Mouse (Mus musculus) right cerebral cortex, adult 18-20 months (tissue): ENCODE measurements around the gene Gpr19.

ENCODE experiments used
- DNase-seq: peaks from one replicate; pipeline ENCODE4 v3.0.0; 2022; ENCODE audit warnings: mixed read lengths

Gene Gpr19

DNA sequence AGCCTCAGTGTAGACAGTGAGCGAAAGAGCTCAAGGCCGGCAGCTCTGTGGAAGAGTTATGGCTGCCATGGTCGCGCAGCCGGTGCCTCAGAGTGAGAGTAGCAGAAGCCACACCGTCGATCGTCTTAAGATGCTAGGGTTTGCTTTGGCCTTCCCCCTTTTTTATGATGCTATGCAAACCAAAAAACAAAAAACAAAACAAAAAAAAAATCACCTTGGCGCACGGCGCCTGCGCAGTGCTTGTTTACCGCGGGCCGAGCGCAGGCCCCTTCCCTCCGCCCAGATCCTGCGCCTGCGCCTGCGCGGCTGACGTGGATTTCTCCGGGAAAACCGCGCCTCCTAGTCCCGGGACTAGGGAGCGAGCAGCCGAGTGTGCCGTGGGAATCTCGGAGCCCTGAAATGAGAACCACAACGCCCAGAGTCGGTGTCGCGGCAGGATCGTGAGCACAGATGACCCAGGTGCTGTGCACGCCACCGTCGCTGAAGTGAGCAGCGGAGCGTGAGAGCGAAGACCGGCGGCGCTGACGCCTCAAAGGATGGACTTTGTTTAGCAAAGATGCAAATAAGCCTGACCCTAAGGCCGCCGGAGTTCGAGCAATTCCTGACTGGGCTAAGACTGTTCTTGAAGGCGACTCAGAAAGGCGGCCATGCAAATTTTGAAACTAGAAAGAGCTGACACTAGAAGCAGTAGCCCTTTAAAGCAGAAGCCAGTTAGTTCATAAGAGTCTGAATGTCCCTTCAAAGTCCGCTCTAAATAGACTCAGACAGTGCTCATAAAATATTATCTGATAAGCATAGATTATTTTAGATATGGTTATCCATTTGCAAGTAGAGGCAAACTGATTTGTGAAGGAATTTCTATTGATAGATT lies at the start of gene Gpr19:
Gpr19 (minus strand) TSS at position 484 of the 871 bp plus-strand sequence.
- DNase-seq: peak; percentile 89

- peak; percentile 33 for DNase-seq
Observed at GRCm38 (mm10) chr6:134947311-134948087, 49.1 kb upstream of the Gpr19 start.

- no peak for DNase-seq
Observed at GRCm38 (mm10) chr6:134946858-134947257, 48.5 kb upstream of the Gpr19 start.

- DNase-seq: no peak
Observed at GRCm38 (mm10) chr6:134946054-134946453, 47.7 kb upstream of the Gpr19 start.

DNA sequence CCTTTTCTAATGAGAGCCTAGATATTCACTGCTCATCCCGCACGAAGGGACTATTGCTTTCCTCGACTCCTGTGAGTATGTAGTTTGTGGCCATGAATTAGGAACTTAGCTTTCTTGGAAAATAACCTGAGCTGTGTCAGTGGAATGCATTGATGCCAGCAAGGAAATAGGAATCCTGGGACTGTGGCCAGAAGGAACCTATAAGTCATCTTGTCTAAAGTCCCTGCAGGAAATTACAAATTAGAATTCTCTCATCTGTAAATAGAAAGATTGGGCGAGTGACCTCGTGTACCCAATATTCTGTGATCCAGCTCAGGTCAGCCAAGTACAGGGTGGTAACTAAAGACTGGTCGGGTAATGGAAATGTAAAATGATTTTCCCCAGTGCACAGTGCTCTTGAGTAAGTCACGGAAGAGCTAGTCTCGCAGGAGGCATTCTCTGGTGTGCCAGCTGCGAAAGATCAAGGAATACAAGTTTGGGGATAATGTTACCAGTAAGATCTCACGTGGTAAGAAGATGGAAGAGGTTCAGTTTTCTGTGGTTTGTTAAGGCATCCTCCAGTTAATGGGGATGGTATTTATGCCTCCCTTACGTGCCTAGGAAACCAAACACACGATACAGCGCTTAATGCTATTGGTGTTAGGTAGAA lies 45.5 kb upstream of the Gpr19 start:
- no peak for DNase-seq

- DNase-seq: no peak
Observed at GRCm38 (mm10) chr6:134939781-134940180, 41.4 kb upstream of the Gpr19 start.

- DNase-seq: no peak
Observed at GRCm38 (mm10) chr6:134934305-134934704, 35.9 kb upstream of the Gpr19 start.

DNA sequence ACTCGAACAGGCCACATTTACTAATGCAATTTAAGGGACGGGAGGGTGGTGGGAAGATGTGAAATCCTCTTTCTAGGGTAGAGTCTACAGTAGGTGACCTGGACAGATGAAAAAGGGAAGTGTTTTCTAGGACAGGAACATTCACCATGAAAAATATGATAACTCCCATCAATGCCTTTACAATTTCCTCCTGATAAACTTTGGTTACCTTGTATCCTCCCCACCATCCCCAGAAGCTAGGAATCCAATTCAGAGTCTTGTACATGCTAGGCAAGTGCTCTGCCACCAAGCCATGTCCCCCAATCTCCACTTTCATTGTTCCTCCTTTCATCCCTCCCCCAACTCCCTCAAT lies 34.8 kb upstream of the Gpr19 start:
- DNase-seq: no peak

DNA sequence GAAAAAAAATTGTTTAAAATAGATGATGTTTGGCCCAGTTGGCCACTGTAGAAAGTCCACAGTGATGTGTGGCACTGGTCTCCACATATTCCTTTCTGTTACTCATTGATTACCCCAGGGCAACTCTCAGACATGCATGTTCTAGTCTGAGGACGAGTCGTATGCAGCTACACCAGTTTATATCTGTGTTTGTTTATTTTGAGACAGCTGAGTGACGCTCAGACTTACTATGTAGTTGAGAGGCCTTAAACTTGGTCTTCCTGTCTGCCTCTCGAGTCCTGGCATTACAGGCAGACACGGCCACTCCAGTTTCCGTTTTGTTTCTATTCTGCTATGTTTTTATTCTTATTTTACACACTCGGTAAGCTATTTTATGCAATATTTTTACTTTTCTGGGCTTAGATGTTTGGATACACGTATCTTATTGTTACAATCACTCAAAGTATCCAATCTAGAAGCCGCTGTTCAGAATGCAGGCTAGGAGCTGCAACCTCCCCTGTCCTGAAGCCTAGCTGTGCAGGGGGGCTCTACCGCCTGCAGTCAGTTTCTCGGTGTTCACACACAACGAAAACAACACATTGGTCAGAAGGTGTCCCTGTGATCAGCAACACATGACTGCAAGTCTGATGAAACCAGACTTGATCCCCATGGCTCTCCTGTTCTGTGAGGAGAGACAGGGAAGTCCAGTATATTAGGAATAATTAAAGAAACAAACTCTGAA lies 34.3 kb upstream of the Gpr19 start:
- no peak for DNase-seq

DNA sequence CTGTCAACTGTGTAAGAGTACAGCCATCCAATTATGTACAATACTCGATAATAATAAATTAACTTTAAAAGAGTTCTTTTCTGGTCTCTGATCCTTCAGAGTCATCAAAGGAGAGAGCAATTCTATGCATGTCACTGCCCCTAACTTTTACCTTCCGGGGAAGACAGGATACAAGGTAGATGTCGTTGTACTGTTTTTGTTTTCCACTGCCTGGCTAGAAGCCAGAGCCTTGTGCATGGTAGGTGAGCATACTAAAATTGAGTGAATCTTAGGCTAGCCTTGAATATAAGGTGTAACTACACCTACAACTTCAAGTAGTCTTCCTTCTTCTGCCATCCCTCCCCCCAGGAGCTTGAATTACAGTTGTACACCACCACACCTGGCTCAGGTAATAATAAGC lies 32.8 kb upstream of the Gpr19 start:
- DNase-seq: no peak

DNA sequence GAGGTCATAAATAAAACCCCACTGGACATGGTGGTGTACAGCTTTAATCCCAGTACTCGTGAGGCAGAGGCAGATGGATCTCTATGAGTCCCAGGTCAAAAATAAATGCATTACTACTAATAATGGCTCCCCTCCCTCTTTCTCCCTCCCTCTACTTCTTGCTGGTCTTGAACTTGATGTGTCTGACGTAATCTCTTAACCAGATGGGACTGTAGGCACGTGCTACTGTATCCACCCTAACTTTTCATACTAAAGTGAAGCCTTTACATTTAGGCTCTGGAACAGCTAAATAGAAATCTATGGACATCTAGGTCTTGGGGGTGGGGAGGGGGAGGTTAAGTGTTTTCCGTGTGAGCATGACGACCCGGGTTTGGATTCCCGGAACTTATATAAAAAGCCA lies 32.0 kb upstream of the Gpr19 start:
- no peak for DNase-seq

DNA sequence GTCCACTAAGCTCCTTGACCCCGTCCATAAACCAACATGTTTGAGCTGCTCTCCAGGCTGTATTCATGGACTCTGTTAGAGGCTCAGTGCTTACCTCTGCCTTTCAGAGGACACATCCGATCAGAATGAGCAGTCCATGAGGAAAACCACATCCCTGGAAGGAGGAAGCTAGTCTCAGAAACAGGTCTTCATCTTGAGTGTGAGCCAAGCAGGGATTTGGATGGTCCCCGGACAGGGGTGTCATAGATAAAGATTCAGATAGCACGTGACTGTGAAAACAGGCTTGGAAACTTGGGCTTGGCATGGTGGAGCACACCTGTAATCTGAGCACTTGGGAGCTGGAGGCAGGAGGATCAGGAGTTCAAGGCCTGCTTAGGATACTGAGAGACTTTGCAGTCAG lies 31.5 kb upstream of the Gpr19 start:
- no peak for DNase-seq

DNA sequence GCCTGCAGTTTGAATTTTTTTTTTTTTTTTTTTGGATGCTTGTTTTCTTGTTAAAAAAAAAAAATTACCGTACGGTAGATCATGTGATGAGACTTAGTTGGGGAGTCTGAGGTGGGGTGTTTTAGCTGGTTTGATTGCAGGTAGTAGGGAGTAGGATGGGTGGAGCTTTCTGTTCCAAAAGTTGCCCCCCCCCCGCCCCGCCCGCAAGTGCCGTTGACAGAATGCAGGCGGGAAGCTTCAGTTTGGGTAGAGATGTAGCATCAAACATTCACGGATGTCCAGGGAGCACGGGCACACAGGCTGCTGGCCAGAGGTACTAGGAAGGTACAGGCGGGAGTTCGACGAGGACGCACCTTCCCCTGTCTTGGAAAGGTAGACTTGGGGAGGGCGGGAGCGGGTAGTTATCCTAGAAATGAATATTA lies 30.5 kb upstream of the Gpr19 start:
- DNase-seq: no peak

DNA sequence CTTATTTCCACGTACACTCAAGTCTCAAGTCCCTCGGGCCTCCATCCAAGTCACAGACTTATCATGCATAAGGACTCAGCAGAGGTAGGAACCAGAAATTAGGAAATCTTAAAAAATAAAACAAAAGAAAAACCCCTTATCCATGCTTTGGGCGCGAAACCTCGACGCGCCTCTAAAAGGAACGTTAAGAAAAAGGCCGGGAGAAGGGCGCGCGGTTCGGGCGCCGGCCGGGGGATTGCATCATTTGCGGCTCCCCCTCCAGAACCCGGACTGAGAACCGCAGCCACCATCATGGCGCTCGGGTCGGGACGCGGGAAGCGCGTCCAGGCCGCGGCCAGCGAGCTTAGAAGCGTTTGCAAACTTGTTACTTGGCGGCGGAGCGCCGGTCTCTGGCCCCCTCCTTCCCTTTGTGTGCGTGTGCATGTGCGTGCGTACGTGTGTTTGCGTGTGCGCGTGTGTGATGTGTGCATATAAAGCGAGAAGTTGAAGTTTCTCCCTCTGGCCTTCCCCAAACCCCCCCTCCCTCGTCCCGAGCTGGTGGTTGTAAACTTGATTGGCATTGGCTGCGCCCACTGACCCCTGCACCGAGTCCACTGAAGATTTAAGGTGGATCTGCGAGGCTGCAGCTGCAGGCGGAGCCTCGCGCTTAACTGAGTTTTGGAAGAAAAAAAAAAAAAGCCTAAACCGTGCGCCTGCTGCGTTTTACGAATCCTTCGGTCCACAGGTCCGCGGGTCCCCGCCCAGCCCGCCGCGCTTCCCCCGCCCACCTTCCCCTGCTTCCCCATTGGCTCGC lies 29.9 kb upstream of the Gpr19 start:
- DNase-seq: peak; percentile 47

DNA sequence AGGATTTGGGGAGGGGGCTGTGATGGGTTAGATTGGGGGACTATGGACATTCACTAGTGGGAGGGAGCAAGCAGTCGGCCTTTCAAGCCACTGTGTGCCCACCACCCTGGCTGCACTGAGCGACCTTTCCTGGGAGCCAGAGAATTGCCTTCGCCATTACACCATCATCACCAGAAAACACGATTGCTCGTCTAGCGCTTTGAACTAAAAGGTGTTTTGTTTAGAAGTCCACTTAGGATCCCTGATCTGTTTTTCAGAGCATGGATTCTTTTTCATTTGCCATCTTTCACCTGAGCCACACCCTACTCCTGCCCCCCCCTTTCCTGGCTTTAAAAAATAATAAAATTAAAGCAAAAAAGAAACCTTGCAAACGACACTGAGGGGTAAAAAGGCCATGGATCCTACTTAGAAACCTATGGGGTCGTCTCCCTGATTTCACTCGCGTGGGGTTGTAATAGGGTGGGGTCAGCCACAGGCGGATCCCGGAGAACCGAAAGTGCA lies 29.3 kb upstream of the Gpr19 start:
- DNase-seq: no peak

DNA sequence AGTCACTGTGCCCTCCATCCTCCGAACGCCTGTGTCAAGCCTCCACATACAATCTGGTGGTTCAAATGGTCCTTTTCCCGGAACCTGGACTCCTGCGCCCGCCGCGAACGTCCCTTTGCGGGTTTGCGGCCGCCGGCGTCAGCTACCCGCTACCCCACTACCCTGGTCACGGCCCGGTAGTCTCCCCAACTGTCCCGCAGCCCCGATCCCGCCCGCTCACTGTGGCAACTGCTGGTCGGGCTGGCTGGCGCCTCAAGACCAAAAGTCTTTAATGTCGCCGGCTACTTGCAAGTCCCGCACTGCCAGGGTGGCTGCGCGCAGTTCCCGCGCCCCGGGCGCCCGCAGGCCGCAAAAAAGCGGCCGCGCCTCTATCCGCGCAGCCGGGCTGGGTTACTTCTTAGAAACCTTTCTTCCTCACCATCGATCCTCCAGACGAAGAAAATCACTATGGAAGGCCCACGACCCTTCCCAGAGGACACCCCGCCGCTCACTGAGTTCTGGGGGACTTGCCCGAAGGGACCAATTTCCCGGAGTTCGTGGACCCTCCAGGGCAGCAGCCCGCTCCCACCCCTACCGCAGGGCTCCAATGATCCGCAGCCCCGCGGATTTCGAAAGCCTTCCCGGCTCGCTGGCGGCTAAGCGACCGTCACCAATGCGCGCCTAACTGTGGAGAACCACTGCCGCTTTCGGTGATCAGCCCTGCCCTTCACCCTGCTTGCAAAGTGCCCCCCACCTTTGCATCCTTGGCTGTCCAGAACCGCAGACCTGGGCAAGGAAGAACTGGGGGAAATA lies 28.6 kb upstream of the Gpr19 start:
- no peak for DNase-seq

DNA sequence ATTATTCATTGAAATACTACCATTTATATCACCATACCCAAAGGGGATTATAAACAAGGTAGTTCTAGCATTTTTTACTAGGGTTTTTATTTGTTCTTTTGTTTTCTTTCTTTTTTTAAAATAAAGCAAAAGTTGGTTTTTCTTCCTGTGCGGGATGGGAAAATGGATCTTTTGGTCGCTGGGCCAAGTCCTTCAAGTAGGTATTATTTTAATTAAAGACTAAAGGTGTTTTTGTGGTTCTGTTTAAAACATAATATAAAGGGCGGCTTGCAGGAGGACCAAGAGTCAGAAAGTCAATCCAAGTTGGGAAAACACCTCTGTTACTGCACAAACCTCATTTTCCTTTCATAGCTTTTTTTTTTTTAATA lies 27.9 kb upstream of the Gpr19 start:
- DNase-seq: no peak

DNA sequence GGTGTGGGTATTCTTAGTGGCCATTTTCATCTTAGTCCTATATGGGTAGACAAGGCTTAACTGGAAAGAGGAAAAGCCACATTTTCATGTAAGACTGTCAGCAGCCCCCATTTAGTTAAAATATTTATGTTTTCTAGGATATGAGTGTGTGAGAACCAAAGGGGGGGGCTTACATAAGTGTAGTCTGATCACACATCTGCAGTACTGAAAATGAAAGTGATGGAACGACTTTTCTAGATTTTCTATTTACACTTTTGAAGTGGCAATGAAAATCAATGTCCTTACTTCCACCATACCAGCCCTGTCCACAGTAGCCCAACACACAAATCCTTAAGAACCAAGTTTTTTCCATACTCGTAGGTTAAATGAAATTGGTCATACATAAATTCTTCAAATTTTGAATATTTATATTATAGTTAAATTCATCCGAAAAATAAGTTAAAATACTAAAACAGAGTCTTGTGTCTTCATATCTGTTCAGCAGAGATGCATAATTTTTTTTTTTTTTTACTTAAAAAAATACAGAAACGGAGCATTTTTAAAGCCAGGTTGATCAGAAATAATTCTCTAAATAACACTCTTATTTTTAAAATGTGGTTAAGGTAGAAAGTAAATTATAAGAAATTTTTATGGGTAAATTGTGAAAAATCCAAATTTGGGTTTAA lies 27.4 kb upstream of the Gpr19 start:
- DNase-seq: no peak

- no peak for DNase-seq
Observed at GRCm38 (mm10) chr6:134924262-134924661, 25.9 kb upstream of the Gpr19 start.

DNA sequence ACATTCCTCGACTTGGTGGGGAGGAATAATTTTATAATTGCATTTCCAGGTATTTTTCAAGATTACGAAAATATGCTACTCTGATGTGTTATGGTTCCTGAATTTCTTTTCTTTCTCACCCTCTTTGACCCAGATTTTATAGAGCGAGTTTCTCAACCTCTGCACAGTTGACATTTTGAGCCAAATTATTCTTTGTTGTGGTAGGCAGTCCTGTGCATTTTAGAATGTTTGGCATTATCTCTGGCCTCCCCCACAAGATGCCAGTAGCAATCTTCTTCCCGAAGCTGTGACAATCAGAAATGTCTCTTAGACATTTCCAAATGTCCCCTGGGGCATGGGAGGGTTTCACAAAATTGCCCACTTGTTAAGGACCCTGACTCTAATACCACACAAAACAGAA lies 25.3 kb upstream of the Gpr19 start:
- no peak for DNase-seq
